Mouse (Mus musculus) neural tube, embryonic 11.5 days (tissue): ENCODE measurements around the gene Fam49a. TPM values are rescaled to one million over a fixed set of nuclear protein-coding genes. Genes with fewer than 3 reads are reported as not detected.

ENCODE experiments used
- ATAC-seq: fragments of 200-750 bp; cut with Nextera tagmentation; 2 replicates; pipeline ENCODE4 v1.8.0; 2017; ENCODE audit warnings: moderate number of reproducible peaks, mild to moderate bottlenecking, moderate TSS enrichment, moderate library complexity; ENCODE audit not compliant: insufficient read depth, low FRiP score, low TSS enrichment
- DNase-seq: peaks from one replicate; pipeline ENCODE4 v3.0.0-alpha.2; 2015; ENCODE audit warnings: low spot score
- H3K27ac ChIP-seq: fragments of 300-500 bp; sonication (generic); 2 replicates; pipeline ENCODE4 v1.5.1; 2014; ENCODE audit warnings: low read depth, mild to moderate bottlenecking, low read length
- H3K27me3 ChIP-seq: fragments of 300-500 bp; sonication (generic); 2 replicates; pipeline ENCODE4 v1.6.1; 2014; ENCODE audit warnings: mild to moderate bottlenecking, low read length, mixed read lengths; ENCODE audit not compliant: control insufficient read depth, insufficient read depth
- H3K36me3 ChIP-seq: fragments of 300-500 bp; sonication (generic); 2 replicates; pipeline ENCODE4 v1.6.1; 2014; ENCODE audit warnings: mild to moderate bottlenecking, low read length, moderate library complexity, mixed read lengths; ENCODE audit not compliant: control insufficient read depth, insufficient read depth
- H3K4me1 ChIP-seq: fragments of 300-500 bp; sonication (generic); 2 replicates; pipeline ENCODE4 v1.6.1; 2014; ENCODE audit warnings: low read length, mixed read lengths; ENCODE audit not compliant: control insufficient read depth, insufficient read depth
- H3K4me2 ChIP-seq: fragments of 300-500 bp; sonication (generic); 2 replicates; pipeline ENCODE4 v1.6.1; 2014; ENCODE audit warnings: low read depth, mild to moderate bottlenecking, moderate library complexity
- H3K4me3 ChIP-seq: fragments of 300-500 bp; sonication (generic); 2 replicates; pipeline ENCODE4 v1.5.1; 2014; ENCODE audit warnings: low read depth, low read length
- H3K9ac ChIP-seq: fragments of 300-500 bp; sonication (generic); 2 replicates; pipeline ENCODE4 v1.6.1; 2014; ENCODE audit warnings: mild to moderate bottlenecking, low read length
- H3K9me3 ChIP-seq: fragments of 300-500 bp; sonication (generic); 2 replicates; pipeline ENCODE4 v1.6.1; 2016; ENCODE audit warnings: low read length; ENCODE audit not compliant: control insufficient read depth
- WGBS: fragments of 180-500 bp; shearing (Covaris S2); extraction: QIAGEN DNeasy Blood & Tissue Kit; methylation state at CpG from one replicate; pipeline ENCODE4 v1.1.7; 2014; 5-methylcytosine and 5-hydroxymethylcytosine counted together
- polyA plus RNA-seq: library from polyadenylated mRNA; unstranded; fragments of >200 nt; fragmentation: Nextera tagmentation; extraction: Ambion mirVana; gene quantifications from 2 replicates; pipeline ENCODE4 v1.2.1, GENCODE M21; 2014

Fam49a gene
- polyA plus RNA-seq, 1 experiment from 2014 or later = 34.4 TPM

DNA sequence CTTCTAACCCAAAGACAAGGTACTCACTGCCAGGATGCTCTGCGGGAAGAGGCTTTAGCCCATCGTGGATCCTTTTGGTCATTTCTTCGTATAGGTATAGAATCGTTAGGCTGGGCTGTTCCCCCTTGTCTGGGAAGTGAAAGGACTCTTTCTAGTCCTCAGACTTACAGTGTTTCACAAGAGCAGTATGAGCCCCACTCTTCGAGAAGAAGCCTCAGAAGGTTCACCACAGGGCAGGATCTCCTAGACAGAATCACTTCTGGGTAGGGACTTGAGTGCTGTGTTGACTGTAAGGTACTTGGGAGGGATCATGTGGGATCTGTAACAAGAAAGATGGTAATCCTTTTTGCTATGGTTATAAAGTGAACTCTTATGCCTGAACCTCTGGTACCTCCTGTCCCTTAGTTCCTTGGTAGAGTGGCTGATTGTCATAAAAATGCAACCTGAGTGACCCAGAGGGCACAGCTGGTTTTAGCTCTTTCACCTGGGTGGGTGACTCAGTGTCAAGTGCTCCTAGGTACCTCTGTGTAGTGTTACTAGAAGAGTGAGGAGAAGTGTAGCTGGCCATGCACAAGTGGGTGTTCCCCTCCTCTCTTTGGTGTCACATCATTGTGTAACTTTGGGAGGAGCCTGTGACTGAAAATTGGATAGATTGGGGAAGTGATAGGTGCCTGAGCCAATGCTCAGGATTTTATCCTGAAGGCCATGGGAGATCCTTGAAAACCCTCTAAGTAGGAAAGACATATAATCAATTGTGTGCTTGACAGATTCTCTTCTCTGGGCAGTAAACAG lies 32.6 kb downstream of the Fam49a start:
- Histone ChIP-seq H3K27ac (no peak overlapping the region), H3K9me3 (no peaks in the 10 kb centered on the region), H3K9ac (no peak overlapping the region), H3K27me3 (no peaks in the 10 kb centered on the region), H3K4me1 (no peaks in the 10 kb centered on the region), H3K4me3 (no peak overlapping the region), H3K36me3 (no peaks in the 10 kb centered on the region), H3K4me2 (no peak overlapping the region)
- ATAC-seq = no peak
- no peak for DNase-seq
- WGBS = 93% methylated on average over 5 of the region's 5 CpGs

DNA sequence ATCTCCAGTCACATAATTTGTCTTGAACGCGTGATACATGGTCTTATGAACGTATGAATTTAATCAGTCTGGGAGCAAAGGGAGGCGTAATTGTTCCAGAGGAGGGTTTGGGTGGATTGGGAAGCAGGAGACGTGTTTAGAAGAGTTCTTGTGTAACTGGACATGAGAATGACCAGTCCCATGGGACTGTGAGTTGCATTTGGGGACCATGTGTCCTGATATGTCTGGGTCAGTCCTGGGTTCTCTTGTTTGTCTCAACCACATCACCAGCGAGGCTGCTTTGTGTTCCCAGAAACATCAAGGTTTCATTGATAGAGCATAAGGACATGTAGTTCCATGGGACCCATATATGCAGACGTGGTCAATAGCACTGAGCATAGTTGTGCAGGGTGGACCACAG lies 36.5 kb downstream of the Fam49a start:
- WGBS = 92% methylated on average over 7 of the region's 7 CpGs
- Histone ChIP-seq H3K9ac (no peak overlapping the region), H3K4me3 (no peak overlapping the region), H3K4me2 (no peak overlapping the region), H3K9me3 (no peaks in the 10 kb centered on the region), H3K36me3 (no peaks in the 10 kb centered on the region), H3K27me3 (no peaks in the 10 kb centered on the region), H3K4me1 (peaks cover 3% of the 10 kb centered on the region; the same call in 1 of the 2 replicates), H3K27ac (no peak overlapping the region)
- ATAC-seq (no peak), DNase-seq (no peak)

DNA sequence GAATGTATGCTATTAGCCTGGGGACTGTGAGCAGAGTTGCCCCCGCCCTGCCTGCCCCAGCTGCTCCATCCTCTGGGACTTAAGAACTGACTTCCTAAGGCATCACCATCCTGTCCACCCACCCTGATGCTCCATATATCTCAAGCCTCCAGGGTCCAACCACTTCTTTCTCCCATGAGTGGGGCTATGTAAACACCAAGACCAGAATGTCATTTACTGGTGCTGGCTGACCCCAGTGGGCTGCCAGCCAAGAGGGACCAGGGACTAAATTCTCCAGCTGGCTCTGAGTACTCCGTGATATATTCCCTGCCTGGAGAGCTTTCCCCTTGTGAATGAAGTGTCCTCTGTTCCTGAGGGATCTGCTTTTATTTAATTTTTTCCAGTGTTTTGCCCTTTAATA lies 37.4 kb downstream of the Fam49a start:
- no peaks in the 10 kb centered on the region for H3K36me3 ChIP-seq
- no peak overlapping the region for H3K4me3 ChIP-seq
- H3K27ac ChIP-seq = no peak overlapping the region
- no peaks in the 10 kb centered on the region for H3K27me3 ChIP-seq
- no peaks in the 10 kb centered on the region for H3K9me3 ChIP-seq
- peaks cover 3% of the 10 kb centered on the region; the same call in 1 of the 2 replicates for H3K4me1 ChIP-seq
- DNase-seq (no peak), ATAC-seq (no peak)
- 80% methylated on average over 2 of the region's 2 CpGs for WGBS
- H3K9ac ChIP-seq = no peak overlapping the region
- H3K4me2 ChIP-seq = no peak overlapping the region

DNA sequence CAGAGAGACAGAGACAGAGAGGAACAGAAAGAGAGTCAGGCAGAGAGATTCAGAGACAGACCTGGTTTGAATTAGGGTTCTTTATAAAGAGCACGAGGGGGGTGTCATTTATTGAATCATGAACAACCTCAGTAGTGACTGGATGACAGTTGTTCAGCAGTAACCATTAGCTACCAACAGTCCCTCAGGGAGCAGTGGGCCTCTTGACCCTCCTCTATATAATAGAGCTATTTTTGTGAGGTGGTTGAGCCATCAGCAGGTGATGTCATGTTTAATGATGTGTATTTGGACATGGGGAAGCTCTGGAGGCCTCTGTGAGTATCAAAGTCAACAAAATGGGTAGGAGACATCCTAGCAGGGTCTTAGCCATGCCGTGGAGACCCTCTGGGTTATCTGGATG lies 39.2 kb downstream of the Fam49a start:
- Histone ChIP-seq H3K9ac (no peak overlapping the region), H3K4me1 (peaks cover 3% of the 10 kb centered on the region; the same call in 1 of the 2 replicates), H3K4me3 (no peak overlapping the region), H3K4me2 (no peak overlapping the region), H3K36me3 (no peaks in the 10 kb centered on the region), H3K27ac (no peak overlapping the region), H3K9me3 (no peaks in the 10 kb centered on the region), H3K27me3 (no peaks in the 10 kb centered on the region)
- 63% methylated on average over 2 of the region's 2 CpGs for WGBS
- DNase-seq = no peak
- ATAC-seq = no peak

DNA sequence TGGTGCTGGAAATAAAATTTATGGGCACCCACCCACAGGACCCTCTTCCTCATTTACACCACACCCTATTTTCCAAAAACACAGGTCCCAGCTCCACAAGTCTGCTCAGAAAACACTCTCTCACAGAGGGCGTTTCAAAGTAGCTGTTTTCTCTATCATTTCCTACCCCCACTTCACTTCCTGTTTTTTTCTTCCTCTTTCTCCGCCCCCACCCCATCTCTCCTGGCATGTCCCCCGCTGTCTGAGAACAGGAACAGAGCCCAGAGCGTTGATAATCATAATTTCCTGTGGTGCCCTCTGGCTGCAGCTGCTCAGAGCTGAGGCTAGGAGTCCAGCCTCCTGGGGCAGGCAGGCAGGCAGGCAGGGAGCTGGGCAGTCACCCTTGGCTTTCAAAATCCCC lies 39.9 kb downstream of the Fam49a start:
- Histone ChIP-seq H3K27me3 (no peaks in the 10 kb centered on the region), H3K9ac (no peak overlapping the region), H3K27ac (no peak overlapping the region), H3K9me3 (no peaks in the 10 kb centered on the region), H3K36me3 (no peaks in the 10 kb centered on the region), H3K4me3 (no peak overlapping the region), H3K4me2 (no peak overlapping the region), H3K4me1 (peaks cover 3% of the 10 kb centered on the region; the same call in 1 of the 2 replicates)
- ATAC-seq = no peak
- 47% methylated on average over 4 of the region's 4 CpGs for WGBS
- DNase-seq = no peak

DNA sequence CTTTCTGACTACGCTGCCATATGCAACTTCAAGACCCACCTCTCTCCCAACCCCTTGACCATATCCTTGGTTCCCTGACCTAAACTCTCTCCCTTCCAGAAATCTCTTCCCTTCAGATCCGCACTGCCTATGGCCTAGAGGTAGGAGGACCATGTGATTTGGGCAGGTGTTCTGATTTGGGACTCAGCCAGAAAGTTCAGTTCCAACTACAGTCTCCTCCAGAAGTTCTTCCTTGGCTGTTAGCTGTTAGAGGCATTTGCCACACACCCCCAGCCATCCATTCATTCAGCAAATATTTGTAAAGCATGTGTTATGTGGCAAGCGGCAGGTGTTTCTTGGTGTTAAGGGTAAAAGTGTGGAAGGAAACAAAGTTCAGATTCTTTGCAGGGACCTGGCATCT lies 44.3 kb downstream of the Fam49a start:
- H3K4me1 ChIP-seq = peaks cover 2% of the 10 kb centered on the region; the same call in 1 of the 2 replicates
- no peaks in the 10 kb centered on the region for H3K27me3 ChIP-seq
- ATAC-seq (no peak), DNase-seq (no peak)
- no peak overlapping the region for H3K27ac ChIP-seq
- no peaks in the 10 kb centered on the region; the same call in 1 of the 2 replicates for H3K36me3 ChIP-seq
- 92% methylated on average over 3 of the region's 3 CpGs for WGBS
- H3K4me3 ChIP-seq = no peak overlapping the region
- H3K9ac ChIP-seq = no peak overlapping the region
- H3K9me3 ChIP-seq = no peaks in the 10 kb centered on the region
- H3K4me2 ChIP-seq = no peak overlapping the region

DNA sequence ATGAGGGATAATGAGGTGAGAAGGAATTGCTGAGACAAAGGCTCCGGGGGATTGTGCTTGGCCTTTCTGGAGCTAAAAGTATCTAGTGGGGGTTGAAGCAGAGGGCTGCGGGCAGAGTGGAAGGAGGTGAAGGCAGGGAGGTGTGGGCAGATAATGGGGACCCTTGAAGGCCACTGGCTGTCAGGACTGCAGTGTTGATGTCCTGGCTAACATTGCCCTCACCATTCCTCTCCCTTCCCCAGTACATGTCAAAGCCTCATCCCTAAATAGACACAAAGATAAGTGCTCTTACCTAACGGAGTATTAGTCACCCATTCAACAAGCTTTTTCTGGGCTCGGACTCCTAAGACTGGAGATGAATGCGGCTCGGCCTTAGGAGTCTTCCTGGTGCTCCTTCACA lies 44.9 kb downstream of the Fam49a start:
- ATAC-seq = no peak
- H3K9ac ChIP-seq = no peak overlapping the region
- H3K36me3 ChIP-seq = no peaks in the 10 kb centered on the region; the same call in 1 of the 2 replicates
- WGBS = 92% methylated on average over 6 of the region's 6 CpGs
- no peak overlapping the region for H3K27ac ChIP-seq
- no peak for DNase-seq
- no peaks in the 10 kb centered on the region for H3K9me3 ChIP-seq
- no peaks in the 10 kb centered on the region for H3K27me3 ChIP-seq
- H3K4me1 ChIP-seq = no peaks in the 10 kb centered on the region
- no peak overlapping the region for H3K4me3 ChIP-seq
- H3K4me2 ChIP-seq = no peak overlapping the region

DNA sequence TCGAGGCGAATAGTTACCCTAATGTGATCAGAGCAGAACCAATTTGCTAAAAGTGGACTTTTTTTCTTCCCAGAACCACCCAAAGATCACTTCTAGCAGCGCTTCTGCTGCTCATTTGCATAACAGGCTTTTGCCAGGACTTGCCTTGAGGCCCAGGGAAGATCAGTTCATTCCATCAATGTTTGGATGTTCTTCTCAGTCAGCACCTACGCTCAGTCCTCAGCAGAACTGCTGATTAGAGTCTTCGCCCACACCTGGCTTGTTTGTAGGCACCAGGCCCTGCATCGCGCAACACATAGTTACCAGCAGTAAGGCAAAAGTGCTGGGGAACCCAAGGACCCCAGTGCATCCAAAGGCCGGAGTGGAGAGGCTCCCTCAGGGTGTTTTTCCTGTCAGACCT lies 45.3 kb downstream of the Fam49a start:
- Histone ChIP-seq H3K27me3 (no peaks in the 10 kb centered on the region), H3K27ac (no peak overlapping the region), H3K9me3 (no peaks in the 10 kb centered on the region), H3K4me3 (no peak overlapping the region), H3K9ac (no peak overlapping the region), H3K4me2 (no peak overlapping the region), H3K36me3 (no peaks in the 10 kb centered on the region; the same call in 1 of the 2 replicates), H3K4me1 (no peaks in the 10 kb centered on the region)
- WGBS = 92% methylated on average over 8 of the region's 8 CpGs
- ATAC-seq = no peak
- DNase-seq = no peak

DNA sequence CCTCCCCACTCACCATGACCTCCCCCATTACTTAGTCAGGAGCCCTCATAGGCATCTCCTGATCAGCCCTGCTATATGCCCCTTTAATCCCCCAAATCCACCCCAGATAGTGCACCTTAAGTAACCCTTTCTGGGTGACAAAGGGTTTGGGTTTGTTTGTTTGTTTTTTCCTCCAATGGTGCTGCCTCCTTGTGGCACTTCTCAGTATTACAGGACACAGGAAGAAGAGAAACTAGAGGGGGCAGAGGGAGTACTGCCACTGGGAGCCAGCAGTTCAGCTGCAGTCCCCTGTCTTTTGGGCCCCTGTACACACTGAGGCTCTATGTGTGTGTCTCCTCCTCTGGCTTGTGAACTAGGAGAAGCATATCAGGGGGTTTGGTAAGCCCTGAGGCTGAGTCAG lies 51.5 kb downstream of the Fam49a start:
- ATAC-seq (no peak), DNase-seq (no peak)
- no peak overlapping the region for H3K4me3 ChIP-seq
- no peaks in the 10 kb centered on the region for H3K27me3 ChIP-seq
- no peak overlapping the region for H3K9ac ChIP-seq
- peaks cover 14% of the 10 kb centered on the region for H3K4me1 ChIP-seq
- H3K27ac ChIP-seq = no peak overlapping the region
- H3K9me3 ChIP-seq = no peaks in the 10 kb centered on the region
- H3K36me3 ChIP-seq = no peaks in the 10 kb centered on the region
- H3K4me2 ChIP-seq = no peak overlapping the region
